Mouse (Mus musculus) midbrain, embryonic 12.5 days (tissue): ENCODE measurements around the gene Gm44511. TPM values are rescaled to one million over a fixed set of nuclear protein-coding genes. Genes with fewer than 3 reads are reported as not detected.

Experiments
- ATAC-seq: fragments of 200-750 bp; cut with Nextera tagmentation; 2 replicates; pipeline ENCODE4 v1.8.0; 2017; ENCODE audit warnings: low read depth, moderate TSS enrichment, moderate library complexity; ENCODE audit not compliant: low FRiP score
- H3K27ac ChIP-seq: fragments of 300-500 bp; sonication (generic); replicated peaks from 2 replicates; pipeline ENCODE4 v1.5.1; 2016; ENCODE audit warnings: mild to moderate bottlenecking
- H3K27me3 ChIP-seq: fragments of 300-500 bp; sonication (generic); 2 replicates; pipeline ENCODE4 v1.6.1; 2016; ENCODE audit warnings: mild to moderate bottlenecking
- H3K36me3 ChIP-seq: fragments of 300-500 bp; sonication (generic); 2 replicates; pipeline ENCODE4 v1.6.1; 2016
- H3K4me1 ChIP-seq: fragments of 300-500 bp; sonication (generic); 2 replicates; pipeline ENCODE4 v1.6.1; 2016
- H3K4me2 ChIP-seq: fragments of 300-500 bp; sonication (generic); replicated peaks from 2 replicates; pipeline ENCODE4 v1.6.1; 2016; ENCODE audit warnings: mild to moderate bottlenecking, moderate library complexity
- H3K4me3 ChIP-seq: fragments of 300-500 bp; sonication (generic); 2 replicates; pipeline ENCODE4 v1.5.1; 2016; ENCODE audit warnings: mild to moderate bottlenecking
- H3K9ac ChIP-seq: fragments of 300-500 bp; sonication (generic); replicated peaks from 2 replicates; pipeline ENCODE4 v1.6.1; 2016; ENCODE audit warnings: mild to moderate bottlenecking, moderate library complexity
- H3K9me3 ChIP-seq: fragments of 300-500 bp; sonication (generic); 2 replicates; pipeline ENCODE4 v1.6.1; 2016; ENCODE audit warnings: mild to moderate bottlenecking
- WGBS: fragments of 180-500 bp; shearing (Covaris S2); methylation state at CpG from one replicate; pipeline ENCODE4 v1.1.7; 2016; 5-methylcytosine and 5-hydroxymethylcytosine counted together
- polyA plus RNA-seq: library from polyadenylated mRNA; unstranded; fragments of >200 nt; fragmentation: Nextera tagmentation; extraction: Ambion mirVana; gene quantifications from 2 replicates; pipeline ENCODE4 v1.2.1, GENCODE M21; 2016

The Gm44511 gene
- polyA plus RNA-seq, 1 experiment from 2014 or later: not detected

- H3K27ac ChIP-seq: peak overlapping the region; percentile 87
- WGBS: 0% methylated on average over 17 of the region's 17 CpGs
- H3K27me3 ChIP-seq: 0 out of 2 replicates have a peak, but pooled peaks cover 4% of the 10 kb centered on the region
- no peaks in the 10 kb centered on the region for H3K9me3 ChIP-seq
- H3K4me2 ChIP-seq: peak overlapping the region; percentile 59
- H3K9ac ChIP-seq: peak overlapping the region; percentile 46; the same call in 1 of the 2 replicates
- H3K4me1 ChIP-seq: peaks cover 13% of the 10 kb centered on the region
- H3K36me3 ChIP-seq: no peaks in the 10 kb centered on the region
- H3K4me3 ChIP-seq: peak overlapping the region; percentile 83
- ATAC-seq: peak; percentile 7
These were observed 13.2 kb upstream of the Gm44511 start for GRCm38 (mm10) chr6:128839266-128839771.

- under 1% methylated on average over 49 of the region's 49 CpGs for WGBS
- Histone ChIP-seq H3K4me1 (peaks cover 10% of the 10 kb centered on the region), H3K4me2 (peak overlapping the region; percentile 59), H3K9ac (peak overlapping the region; percentile 72), H3K9me3 (no peaks in the 10 kb centered on the region), H3K4me3 (peak overlapping the region; percentile 83), H3K36me3 (no peaks in the 10 kb centered on the region), H3K27ac (peak overlapping the region; percentile 87), H3K27me3 (0 out of 2 replicates have a peak, but pooled peaks cover 4% of the 10 kb centered on the region)
- ATAC-seq: peak; percentile 50
These were observed 12.5 kb upstream of the Gm44511 start for GRCm38 (mm10) chr6:128838342-128839265.

GRCm38 (mm10) chr6:128837454-128838341, 11.6 kb upstream of the Gm44511 start:
- ATAC-seq: peak; percentile 42
- 1% methylated on average over 14 of the region's 14 CpGs for WGBS

GRCm38 (mm10) chr6:128836955-128837334, 10.8 kb upstream of the Gm44511 start:
- WGBS: 88% methylated on average over 6 of the region's 6 CpGs
- H3K27me3 ChIP-seq: 0 out of 2 replicates have a peak, but pooled peaks cover 4% of the 10 kb centered on the region
- peak overlapping the region; percentile 59 for H3K4me2 ChIP-seq
- no peaks in the 10 kb centered on the region for H3K9me3 ChIP-seq
- H3K27ac ChIP-seq: peak overlapping the region; percentile 87
- ATAC-seq: no peak
- no peak overlapping the region for H3K9ac ChIP-seq
- 0 out of 2 replicates have a peak overlapping the region, but pooled peaks have one; percentile 83 for H3K4me3 ChIP-seq
- H3K36me3 ChIP-seq: no peaks in the 10 kb centered on the region
- H3K4me1 ChIP-seq: peaks cover 7% of the 10 kb centered on the region

More at GRCm38 (mm10) chr6:128837454-128838341, 11.6 kb upstream of the Gm44511 start:
- Histone ChIP-seq H3K9me3 (no peaks in the 10 kb centered on the region), H3K27me3 (0 out of 2 replicates have a peak, but pooled peaks cover 4% of the 10 kb centered on the region), H3K27ac (peak overlapping the region; percentile 87), H3K4me3 (peak overlapping the region; percentile 83), H3K36me3 (no peaks in the 10 kb centered on the region), H3K4me2 (peak overlapping the region; percentile 59), H3K9ac (peak overlapping the region; percentile 61), H3K4me1 (peaks cover 10% of the 10 kb centered on the region)

GRCm38 (mm10) chr6:128836191-128836954, 10.3 kb upstream of the Gm44511 start:
- Histone ChIP-seq H3K27ac (no peak overlapping the region), H3K9ac (no peak overlapping the region)

GRCm38 (mm10) chr6:128835571-128835970, 9.5 kb upstream of the Gm44511 start:
- Histone ChIP-seq H3K4me3 (no peak overlapping the region), H3K36me3 (no peaks in the 10 kb centered on the region), H3K4me1 (no peaks in the 10 kb centered on the region), H3K27me3 (no peaks in the 10 kb centered on the region), H3K9me3 (no peaks in the 10 kb centered on the region), H3K4me2 (no peak overlapping the region), H3K9ac (no peak overlapping the region), H3K27ac (no peak overlapping the region)
- ATAC-seq: no peak
- 92% methylated on average over 4 of the region's 4 CpGs for WGBS

More at GRCm38 (mm10) chr6:128836191-128836954, 10.3 kb upstream of the Gm44511 start:
- H3K4me2 ChIP-seq: no peak overlapping the region
- H3K4me1 ChIP-seq: 0 out of 2 replicates have a peak, but pooled peaks cover 1% of the 10 kb centered on the region
- no peak overlapping the region for H3K4me3 ChIP-seq
- no peak for ATAC-seq
- WGBS: 77% methylated on average over 8 of the region's 8 CpGs
- no peaks in the 10 kb centered on the region for H3K9me3 ChIP-seq
- 0 out of 2 replicates have a peak, but pooled peaks cover under 1% of the 10 kb centered on the region for H3K27me3 ChIP-seq
- H3K36me3 ChIP-seq: no peaks in the 10 kb centered on the region

- H3K4me1 ChIP-seq: no peaks in the 10 kb centered on the region
- no peak overlapping the region for H3K9ac ChIP-seq
- H3K4me2 ChIP-seq: no peak overlapping the region
- 87% methylated on average over 10 of the region's 10 CpGs for WGBS
- H3K9me3 ChIP-seq: no peaks in the 10 kb centered on the region
- H3K4me3 ChIP-seq: no peak overlapping the region
- no peak for ATAC-seq
- no peaks in the 10 kb centered on the region for H3K27me3 ChIP-seq
- no peak overlapping the region for H3K27ac ChIP-seq
- H3K36me3 ChIP-seq: no peaks in the 10 kb centered on the region
These were observed 6.9 kb upstream of the Gm44511 start for GRCm38 (mm10) chr6:128833046-128833445.

- WGBS: 70% methylated on average over 4 of the region's 4 CpGs
- H3K27ac ChIP-seq: no peak overlapping the region
These were observed 3.7 kb upstream of the Gm44511 start for GRCm38 (mm10) chr6:128829837-128830236.

GRCm38 (mm10) chr6:128826781-128827180, 666 bp upstream of the Gm44511 start:
- Histone ChIP-seq H3K4me3 (no peak overlapping the region), H3K9me3 (no peaks in the 10 kb centered on the region), H3K4me2 (no peak overlapping the region), H3K4me1 (no peaks in the 10 kb centered on the region), H3K36me3 (no peaks in the 10 kb centered on the region), H3K27me3 (no peaks in the 10 kb centered on the region), H3K27ac (no peak overlapping the region), H3K9ac (no peak overlapping the region)
- WGBS: 81% methylated on average over 3 of the region's 3 CpGs
- ATAC-seq: no peak

More at GRCm38 (mm10) chr6:128829837-128830236, 3.7 kb upstream of the Gm44511 start:
- Histone ChIP-seq H3K9me3 (no peaks in the 10 kb centered on the region), H3K9ac (no peak overlapping the region), H3K4me1 (no peaks in the 10 kb centered on the region), H3K4me3 (no peak overlapping the region), H3K4me2 (no peak overlapping the region), H3K27me3 (no peaks in the 10 kb centered on the region), H3K36me3 (no peaks in the 10 kb centered on the region)
- ATAC-seq: no peak

GRCm38 (mm10) chr6:128818083-128818802, 7.9 kb downstream of the Gm44511 start:
- 82% methylated on average over 4 of the region's 4 CpGs for WGBS
- Histone ChIP-seq H3K36me3 (no peaks in the 10 kb centered on the region), H3K4me1 (no peaks in the 10 kb centered on the region), H3K4me2 (no peak overlapping the region), H3K4me3 (no peak overlapping the region), H3K27me3 (no peaks in the 10 kb centered on the region), H3K9ac (no peak overlapping the region), H3K9me3 (no peaks in the 10 kb centered on the region), H3K27ac (no peak overlapping the region)
- ATAC-seq: no peak
